Mouse (Mus musculus) ES-Bruce4 (cell line): ENCODE measurements around the gene Natd1.

Source experiments
- CTCF ChIP-seq: IDR thresholded peaks from one replicate; pipeline ENCODE4 v1.8.1; 2011; ENCODE audit warnings: low read depth, low read length
- POLR2A ChIP-seq: IDR thresholded peaks from one replicate; pipeline ENCODE4 v1.8.1; 2011; ENCODE audit warnings: low read length; ENCODE audit not compliant: insufficient read depth

GRCm38 (mm10) chr11:60905407-60906120 lies 9.0 kb downstream of the Natd1 start:
- no peak for TF ChIP-seq CTCF
- no peak for TF ChIP-seq POLR2A
